Mouse (Mus musculus) MEL (cell line): ENCODE measurements around the gene Shb. TPM values are rescaled to one million over a fixed set of nuclear protein-coding genes. Genes with fewer than 3 reads are reported as not detected.

Experiments used
- DNase-seq: peaks from one replicate; pipeline ENCODE4 v3.0.0; 2011; ENCODE audit warnings: low read depth, low spot score
- H3K27ac ChIP-seq: 2 replicates; pipeline ENCODE4 v1.5.1; 2012; ENCODE audit warnings: low read depth, mild to moderate bottlenecking, control low read depth, low read length, moderate library complexity; ENCODE audit not compliant: control insufficient read depth
- H3K27me3 ChIP-seq, 2 experiments: fragments of 150-350 bp in 1 of 2; sonication (generic) in 1 of 2; 2 replicates each; pipeline ENCODE4 v1.6.1; 2012; ENCODE audit warnings: low read length in 2 of 2, mild to moderate bottlenecking in 2 of 2, improper control_type of control experiment in 1 of 2, moderate library complexity in 1 of 2; ENCODE audit not compliant: insufficient read depth in 2 of 2, control insufficient read depth in 1 of 2
- H3K36me3 ChIP-seq, 2 experiments: 2 replicates each; pipeline ENCODE4 v1.6.1; 2012 to 2014; ENCODE audit warnings: low read length in 2 of 2, improper control_type of control experiment in 1 of 2, inconsistent platforms in 1 of 2, mild to moderate bottlenecking in 1 of 2; ENCODE audit not compliant: insufficient read depth in 2 of 2, control insufficient read depth in 1 of 2
- H3K4me1 ChIP-seq, 2 experiments: fragments of 150-350 bp in 1 of 2; sonication (generic) in 1 of 2; 2 replicates each; pipeline ENCODE4 v1.6.1; 2012; ENCODE audit warnings: low read length in 2 of 2, improper control_type of control experiment in 1 of 2, mild to moderate bottlenecking in 1 of 2; ENCODE audit not compliant: insufficient read depth in 2 of 2, control insufficient read depth in 1 of 2
- H3K4me3 ChIP-seq, 2 experiments: fragments of 150-350 bp in 1 of 2; sonication (generic) in 1 of 2; 2 replicates each; pipeline ENCODE4 v1.5.1; 2012; ENCODE audit warnings: low read depth in 2 of 2, low read length in 2 of 2, mild to moderate bottlenecking in 2 of 2, moderate library complexity in 2 of 2, control low read depth in 1 of 2, improper control_type of control experiment in 1 of 2; ENCODE audit not compliant: control insufficient read depth in 1 of 2, insufficient read depth in 1 of 2
- H3K79me2 ChIP-seq: 2 replicates; pipeline ENCODE4 v1.6.1; 2012; ENCODE audit warnings: mild to moderate bottlenecking, low read length, moderate library complexity; ENCODE audit not compliant: control insufficient read depth, poor library complexity, insufficient read depth
- H3K9ac ChIP-seq: 2 replicates; pipeline ENCODE4 v1.6.1; 2012; ENCODE audit warnings: low read depth, mild to moderate bottlenecking, control low read depth, low read length, moderate library complexity; ENCODE audit not compliant: control insufficient read depth, poor library complexity, severe bottlenecking
- H3K9me3 ChIP-seq: fragments of 150-350 bp; sonication (generic); replicated peaks from 2 replicates; pipeline ENCODE4 v1.6.1; 2012; ENCODE audit warnings: mild to moderate bottlenecking, low read length, improper control_type of control experiment, moderate library complexity; ENCODE audit not compliant: insufficient read depth
- BHLHE40 ChIP-seq: IDR thresholded peaks from 2 replicates; pipeline ENCODE4 v1.6.1; 2012; ENCODE audit warnings: low read depth, mild to moderate bottlenecking, inconsistent platforms, low read length, improper control_type of control experiment, borderline replicate concordance
- CHD1 ChIP-seq: IDR thresholded peaks from 2 replicates; pipeline ENCODE4 v1.6.1; 2012; ENCODE audit warnings: low read depth, mild to moderate bottlenecking, inconsistent platforms, low read length, improper control_type of control experiment
- CHD2 ChIP-seq: IDR thresholded peaks from 2 replicates; pipeline ENCODE4 v1.6.1; 2011; ENCODE audit warnings: low read length, improper control_type of control experiment
- CTCF ChIP-seq, 3 experiments: IDR thresholded peaks in 2 of 3; conservative IDR thresholded peaks in 1 of 3; 2 replicates each; pipeline ENCODE4 v1.5.1; 2011 to 2012; ENCODE audit warnings: low read length in 3 of 3, low read depth in 2 of 3, mild to moderate bottlenecking in 2 of 3, improper control_type of control experiment in 1 of 3, inconsistent platforms in 1 of 3, mixed read lengths in 1 of 3, moderate library complexity in 1 of 3; ENCODE audit not compliant: control insufficient read depth in 1 of 3, insufficient read depth in 1 of 3, poor library complexity in 1 of 3, severe bottlenecking in 1 of 3
- E2F4 ChIP-seq: IDR thresholded peaks from 2 replicates; pipeline ENCODE4 v1.6.1; 2011; ENCODE audit warnings: low read depth, low read length, improper control_type of control experiment, borderline replicate concordance
- ELF1 ChIP-seq: IDR thresholded peaks from 2 replicates; pipeline ENCODE4 v1.6.1; 2014; ENCODE audit warnings: low read depth, mild to moderate bottlenecking, inconsistent platforms, low read length, improper control_type of control experiment, moderate library complexity
- EP300 ChIP-seq, 2 experiments: IDR thresholded peaks; 2 replicates each; pipeline ENCODE4 v1.6.1; 2011; ENCODE audit warnings: improper control_type of control experiment in 2 of 2, low read length in 2 of 2, low read depth in 1 of 2, mild to moderate bottlenecking in 1 of 2
- ETS1 ChIP-seq: IDR thresholded peaks from 2 replicates; pipeline ENCODE4 v1.6.1; 2012; ENCODE audit warnings: low read depth, mild to moderate bottlenecking, inconsistent platforms, low read length, improper control_type of control experiment, moderate library complexity
- GABPA ChIP-seq: IDR thresholded peaks from 2 replicates; pipeline ENCODE4 v1.6.1; 2012; ENCODE audit warnings: low read depth, mild to moderate bottlenecking, inconsistent platforms, low read length, improper control_type of control experiment, moderate library complexity
- GATA1 ChIP-seq: IDR thresholded peaks from 2 replicates; pipeline ENCODE4 v1.6.1; 2011; ENCODE audit warnings: low read depth, low read length, improper control_type of control experiment
- HCFC1 ChIP-seq: IDR thresholded peaks from 2 replicates; pipeline ENCODE4 v1.6.1; 2012; ENCODE audit warnings: low read depth, mild to moderate bottlenecking, inconsistent platforms, low read length, improper control_type of control experiment, moderate library complexity
- JUND ChIP-seq: IDR thresholded peaks from 2 replicates; pipeline ENCODE4 v1.6.1; 2011; ENCODE audit warnings: low read depth, mild to moderate bottlenecking, improper control_type of control experiment, low read length
- KAT2A ChIP-seq: conservative IDR thresholded peaks from 2 replicates; pipeline ENCODE4 v1.6.1; 2012; ENCODE audit warnings: low read depth, low read length, improper control_type of control experiment, inconsistent platforms
- MAFK ChIP-seq: IDR thresholded peaks from 2 replicates; pipeline ENCODE4 v1.6.1; 2011; ENCODE audit warnings: low read depth, mild to moderate bottlenecking, low read length, improper control_type of control experiment, borderline replicate concordance
- MAX ChIP-seq: IDR thresholded peaks from 2 replicates; pipeline ENCODE4 v1.6.1; 2011; ENCODE audit warnings: low read length, improper control_type of control experiment
- MAZ ChIP-seq: IDR thresholded peaks from 2 replicates; pipeline ENCODE4 v1.6.1; 2012; ENCODE audit warnings: low read depth, mild to moderate bottlenecking, inconsistent platforms, low read length, improper control_type of control experiment
- MXI1 ChIP-seq: IDR thresholded peaks from 2 replicates; pipeline ENCODE4 v1.6.1; 2011; ENCODE audit warnings: mild to moderate bottlenecking, low read depth, low read length, improper control_type of control experiment
- MYB ChIP-seq: IDR thresholded peaks from 2 replicates; pipeline ENCODE4 v1.6.1; 2011; ENCODE audit warnings: mild to moderate bottlenecking, low read depth, low read length, improper control_type of control experiment
- MYC ChIP-seq: IDR thresholded peaks from 2 replicates; pipeline ENCODE4 v1.6.1; 2011; ENCODE audit warnings: low read depth, mild to moderate bottlenecking, low read length, improper control_type of control experiment, moderate library complexity
- NELFE ChIP-seq: IDR thresholded peaks from 2 replicates; pipeline ENCODE4 v1.6.1; 2011; ENCODE audit warnings: low read depth, low read length, improper control_type of control experiment
- NRF1 ChIP-seq: IDR thresholded peaks from 2 replicates; pipeline ENCODE4 v1.6.1; 2014; ENCODE audit warnings: low read depth, mild to moderate bottlenecking, inconsistent platforms, low read length, improper control_type of control experiment, moderate library complexity; ENCODE audit not compliant: poor library complexity, insufficient read depth, severe bottlenecking
- POLR2AphosphoS2 ChIP-seq: IDR thresholded peaks from 2 replicates; pipeline ENCODE4 v1.6.1; 2011; ENCODE audit warnings: low read length, improper control_type of control experiment
- POLR2AphosphoS5 ChIP-seq: IDR thresholded peaks from 2 replicates; pipeline ENCODE4 v1.6.1; 2012; ENCODE audit warnings: low read depth, borderline replicate concordance, mild to moderate bottlenecking, inconsistent platforms, low read length, moderate library complexity, mixed read lengths
- RAD21 ChIP-seq: IDR thresholded peaks from 2 replicates; pipeline ENCODE4 v1.6.1; 2011; ENCODE audit warnings: mild to moderate bottlenecking, low read depth, low read length, improper control_type of control experiment
- RCOR1 ChIP-seq: IDR thresholded peaks from 2 replicates; pipeline ENCODE4 v1.6.1; 2012; ENCODE audit warnings: low read depth, mild to moderate bottlenecking, inconsistent platforms, low read length, improper control_type of control experiment
- SMC3 ChIP-seq: IDR thresholded peaks from 2 replicates; pipeline ENCODE4 v1.6.1; 2011; ENCODE audit warnings: low read depth, low read length, improper control_type of control experiment
- TBP ChIP-seq: IDR thresholded peaks from 2 replicates; pipeline ENCODE4 v1.8.0; 2011; ENCODE audit warnings: low read depth, low read length, improper control_type of control experiment
- TCF12 ChIP-seq: IDR thresholded peaks from 2 replicates; pipeline ENCODE4 v1.6.1; 2014; ENCODE audit warnings: low read depth, mild to moderate bottlenecking, inconsistent platforms, low read length, improper control_type of control experiment, moderate library complexity
- UBTF ChIP-seq: IDR thresholded peaks from 2 replicates; pipeline ENCODE4 v1.6.1; 2012; ENCODE audit warnings: low read depth, mild to moderate bottlenecking, inconsistent platforms, low read length, improper control_type of control experiment, moderate library complexity, borderline replicate concordance; ENCODE audit not compliant: insufficient read depth
- USF1 ChIP-seq: IDR thresholded peaks from 2 replicates; pipeline ENCODE4 v1.6.1; 2014; ENCODE audit warnings: low read depth, mild to moderate bottlenecking, inconsistent platforms, low read length, improper control_type of control experiment, moderate library complexity
- USF2 ChIP-seq, 2 experiments: IDR thresholded peaks; 2 replicates each; pipeline ENCODE4 v1.6.1; 2011 to 2012; ENCODE audit warnings: improper control_type of control experiment in 2 of 2, low read length in 2 of 2, borderline replicate concordance in 1 of 2, inconsistent platforms in 1 of 2, low read depth in 1 of 2, mild to moderate bottlenecking in 1 of 2; ENCODE audit not compliant: insufficient read depth in 1 of 2
- ZC3H11A ChIP-seq: IDR thresholded peaks from 2 replicates; pipeline ENCODE4 v1.6.1; 2012; ENCODE audit warnings: low read depth, mild to moderate bottlenecking, inconsistent platforms, low read length, improper control_type of control experiment
- ZKSCAN1 ChIP-seq: IDR thresholded peaks from 2 replicates; pipeline ENCODE4 v1.6.1; 2012; ENCODE audit warnings: low read depth, mild to moderate bottlenecking, inconsistent platforms, low read length, improper control_type of control experiment, moderate library complexity
- ZMIZ1 ChIP-seq: IDR thresholded peaks from 2 replicates; pipeline ENCODE4 v1.6.1; 2012; ENCODE audit warnings: low read depth, mild to moderate bottlenecking, inconsistent platforms, low read length, improper control_type of control experiment, moderate library complexity
- ZNF384 ChIP-seq: IDR thresholded peaks from 2 replicates; pipeline ENCODE4 v1.6.1; 2012; ENCODE audit warnings: low read depth, mild to moderate bottlenecking, inconsistent platforms, low read length, improper control_type of control experiment
- polyA plus RNA-seq, 2 experiments: library from polyadenylated mRNA; stranded (reverse) in 1 of 2; unstranded in 1 of 2; fragments of >175 nt in 1 of 2; fragments of >200 nt in 1 of 2; gene quantifications; 2 replicates each; pipeline versions ENCODE4 v1.2.1 to v1.2.4; 2012; ENCODE audit warnings: low replicate concordance in 2 of 2, low read depth in 1 of 2; ENCODE audit not compliant: insufficient read length in 2 of 2, insufficient read depth in 1 of 2, missing spikeins in 1 of 2
- total RNA-seq: library from RNA; depleted of rRNA; stranded (reverse); fragments of 300-350 nt; gene quantifications from 2 replicates; pipeline ENCODE4 v1.2.3, GENCODE M21; 2012

Gene Shb
- total and polyA plus RNA-seq, 3 experiments: 5.2 to 13.9 TPM; not detected in 1

DNA sequence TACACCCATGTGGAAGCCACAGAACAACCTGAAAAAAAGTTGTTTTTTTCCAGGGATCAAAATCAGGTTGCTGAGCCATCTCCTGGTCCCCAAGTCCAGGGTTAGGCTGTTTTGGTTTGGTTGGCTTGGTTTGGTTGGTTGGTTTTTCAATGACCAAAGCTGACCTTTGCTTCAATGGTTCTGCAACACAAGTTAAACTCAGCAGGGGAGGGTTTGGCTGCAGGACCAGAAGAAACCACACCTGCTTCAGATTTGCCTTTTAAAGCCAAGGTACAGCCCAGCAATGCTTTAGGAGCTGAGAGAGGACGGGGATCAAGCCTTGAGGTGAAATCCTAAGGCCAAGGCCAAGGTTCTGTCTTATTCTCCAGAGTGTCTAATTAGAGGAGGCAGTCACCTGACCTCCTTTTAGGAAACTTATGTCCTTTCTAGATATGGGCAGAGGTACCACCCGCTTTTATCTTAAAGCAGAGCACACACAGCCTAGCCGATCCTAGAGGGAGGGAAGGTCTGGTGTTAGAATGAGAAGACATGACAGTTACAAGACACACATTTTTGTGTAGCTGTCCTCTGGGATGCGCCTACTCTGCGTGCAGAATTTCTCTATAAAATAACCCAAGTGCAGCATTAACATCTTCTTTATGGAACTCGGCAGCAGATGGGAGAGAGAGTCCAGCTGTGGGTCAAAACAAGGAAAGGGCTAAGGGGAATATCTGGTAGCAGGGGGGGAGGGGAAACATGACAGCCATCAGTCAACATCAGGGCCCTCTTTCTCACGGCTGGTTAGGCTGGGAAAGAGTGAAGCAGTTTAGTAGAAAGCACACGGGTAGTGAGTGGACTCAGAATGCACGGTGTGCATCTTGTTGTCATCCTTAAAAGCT is 10.3 kb downstream of the Shb start:
- Histone ChIP-seq H3K9ac (no peak overlapping the region), H3K79me2 (no peaks in the 10 kb centered on the region; the same call in 1 of the 2 replicates), H3K4me1 (peaks cover 15 to 17% of the 10 kb centered on the region in 2 experiments; a peak in 3 of 4 replicates), H3K4me3 (no peak overlapping the region), H3K9me3 (no peaks in the 10 kb centered on the region), H3K27ac (peak overlapping the region; percentile 48; the same call in 1 of the 2 replicates), H3K27me3 (no peaks in the 10 kb centered on the region), H3K36me3 (peaks cover 0 to 16% of the 10 kb centered on the region in 2 experiments; a peak in 3 of 4 replicates)
- peak; percentile 62 for DNase-seq
- no peak for TF ChIP-seq ZKSCAN1
- peak; percentile 37; the same call in 1 of the 2 replicates for TF ChIP-seq ETS1
- 0 out of 2 replicates have a peak, but pooled peaks have one; percentile 29 for TF ChIP-seq GATA1
- no peak for TF ChIP-seq CTCF (IDR thresholded peaks at IDR 0.05 in 2 of 3, conservative IDR thresholded peaks at IDR 0.05 in 1 of 3; ENCODE audit: control insufficient read depth in 1 of 3, insufficient read depth in 1 of 3, low read depth in 2 of 3, low read length in 3 of 3, poor library complexity in 1 of 3, severe bottlenecking in 1 of 3)
- no peak for TF ChIP-seq MYB
- no peak for TF ChIP-seq ELF1
- TF ChIP-seq NRF1: no peak
- no peak for TF ChIP-seq MYC
- TF ChIP-seq USF2 (IDR thresholded peaks at IDR 0.05; ENCODE audit: borderline replicate concordance in 1 of 2, insufficient read depth in 1 of 2, low read depth in 1 of 2, low read length in 2 of 2): 0 out of 4 replicates have a peak, but pooled peaks of 1 of the 2 experiments have one; percentile 10
- TF ChIP-seq MXI1: no peak
- TF ChIP-seq EP300 (IDR thresholded peaks at IDR 0.05; ENCODE audit: low read depth in 1 of 2, low read length in 2 of 2): peak; percentile 52 to 63; a peak in 2 of 4 replicates
- no peak for TF ChIP-seq POLR2AphosphoS2
- no peak for TF ChIP-seq UBTF
- TF ChIP-seq POLR2AphosphoS5: no peak
- no peak for TF ChIP-seq MAZ
- no peak for TF ChIP-seq GABPA
- no peak for TF ChIP-seq ZC3H11A
- TF ChIP-seq BHLHE40: peak; percentile 76
- TF ChIP-seq SMC3: no peak
- TF ChIP-seq CHD2: no peak
- no peak for TF ChIP-seq ZNF384
- no peak for TF ChIP-seq RAD21
- TF ChIP-seq TCF12: peak; percentile 58
- TF ChIP-seq E2F4: no peak
- 0 out of 2 replicates have a peak, but pooled peaks have one; percentile 26 for TF ChIP-seq RCOR1
- TF ChIP-seq MAX: no peak
- TF ChIP-seq CHD1: no peak
- no peak for TF ChIP-seq JUND
- TF ChIP-seq KAT2A: no peak
- TF ChIP-seq NELFE: no peak
- no peak for TF ChIP-seq MAFK
- TF ChIP-seq USF1: peak; percentile 87
- TF ChIP-seq ZMIZ1: no peak
- TF ChIP-seq HCFC1: no peak
- no peak for TF ChIP-seq TBP
